Mouse (Mus musculus) retina, adult 2 months (tissue): ENCODE results near the gene Donson.

ENCODE experiments used
- DNase-seq: peaks from one replicate; pipeline ENCODE4 v3.0.0-alpha.2; 2012; ENCODE audit warnings: low read depth, low spot score

The Donson gene

GRCm38 (mm10) chr16:91644901-91645300 lies 43.7 kb downstream of the Donson start:
- no peak for DNase-seq

- DNase-seq, result no peak
These were observed 48.4 kb downstream of the Donson start for GRCm38 (mm10) chr16:91640171-91640570.

- no peak for DNase-seq
These were observed 48.9 kb downstream of the Donson start for GRCm38 (mm10) chr16:91639636-91640035.

GRCm38 (mm10) chr16:91639161-91639560 lies 49.4 kb downstream of the Donson start:
- no peak for DNase-seq

- no peak for DNase-seq
These were observed 54.9 kb downstream of the Donson start for GRCm38 (mm10) chr16:91633641-91634040.

- no peak for DNase-seq
These were observed 55.6 kb downstream of the Donson start for GRCm38 (mm10) chr16:91632940-91633339.

GRCm38 (mm10) chr16:91632439-91632838 lies 56.1 kb downstream of the Donson start:
- DNase-seq, result no peak

GRCm38 (mm10) chr16:91630584-91630983 lies 58.0 kb downstream of the Donson start:
- DNase-seq, result no peak

GRCm38 (mm10) chr16:91629749-91630148 lies 58.8 kb downstream of the Donson start:
- DNase-seq, result no peak

GRCm38 (mm10) chr16:91628673-91629072 lies 59.9 kb downstream of the Donson start:
- DNase-seq, result no peak

GRCm38 (mm10) chr16:91627831-91628230 lies 60.7 kb downstream of the Donson start:
- no peak for DNase-seq
